ENCODE assay signal across 8 mouse cellular contexts in genomic region chr15:103502435-103503250, GRCm38 (mm10). TPM values are rescaled to one million over a fixed set of nuclear protein-coding genes. Genes with fewer than 3 reads are reported as not detected.
DNase-seq lines count a peak whose midpoint lies in the region; ATAC-seq and TF ChIP-seq lines count a peak whose summit lies in the region.

Pde1b (plus strand) TSS chr15:103503034.

- ATAC-seq in embryonic facial prominence, embryonic 12.5 days (ENCODE audit: insufficient number of reproducible peaks, insufficient read depth, low FRiP score, low TSS enrichment) = peak; percentile 80
- ATAC-seq in heart, postnatal 0 days (ENCODE audit: insufficient read depth, low read depth) = peak; percentile 91
- ATAC-seq in liver, embryonic 15.5 days (ENCODE audit: insufficient read depth) = peak; percentile 56

- peaks cover 6% of the 10 kb centered on the region for H3K4me1 ChIP-seq in embryonic facial prominence, embryonic 12.5 days
- H3K4me1 ChIP-seq in heart, postnatal 0 days (ENCODE audit: control insufficient read depth, insufficient read depth) = 0 out of 2 replicates have a peak, but pooled peaks cover 6% of the 10 kb centered on the region
- no peaks in the 10 kb centered on the region; the same call in 1 of the 2 replicates for H3K4me1 ChIP-seq in liver, embryonic 15.5 days (replicated peaks)
- H3K4me1 ChIP-seq in testis, adult 2 months (ENCODE audit: control insufficient read depth, insufficient read depth, low read length) = peaks cover 10% of the 10 kb centered on the region

- H3K27me3 ChIP-seq in embryonic facial prominence, embryonic 12.5 days = peaks cover 34% of the 10 kb centered on the region
- H3K27me3 ChIP-seq in heart, postnatal 0 days (ENCODE audit: control insufficient read depth, insufficient read depth, low read length) = peaks cover 23% of the 10 kb centered on the region
- peaks cover 44% of the 10 kb centered on the region for H3K27me3 ChIP-seq in liver, embryonic 15.5 days
- no peaks in the 10 kb centered on the region for H3K27me3 ChIP-seq in testis, adult 2 months (ENCODE audit: control insufficient read depth, insufficient read depth, low read length)

- no peak for TF ChIP-seq POLR2A in testis, adult 2 months (IDR thresholded peaks at IDR 0.05; ENCODE audit: control insufficient read depth, low read depth, low read length)

- WGBS in embryonic facial prominence, embryonic 12.5 days = 1% methylated on average over 47 of the region's 63 CpGs
- 3% methylated on average over 44 of the region's 63 CpGs for WGBS in heart, postnatal 0 days
- under 1% methylated on average over 60 of the region's 63 CpGs for WGBS in liver, embryonic 15.5 days (ENCODE audit: insufficient replicate concordance)

- no peak for TF ChIP-seq EP300 in heart, postnatal 0 days (IDR thresholded peaks at IDR 0.05; ENCODE audit: low read depth)

- H3K9ac ChIP-seq in embryonic facial prominence, embryonic 12.5 days = peak within 1 kb of the TSS; percentile 56
- H3K9ac ChIP-seq in heart, postnatal 0 days (replicated peaks; ENCODE audit: low read depth, low read length) = peak within 1 kb of the TSS; percentile 38; the same call in 1 of the 2 replicates
- no peak within 1 kb of the TSS for H3K9ac ChIP-seq in liver, embryonic 15.5 days

- H3K9me3 ChIP-seq in embryonic facial prominence, embryonic 12.5 days = no peaks in the 10 kb centered on the region
- no peaks in the 10 kb centered on the region for H3K9me3 ChIP-seq in heart, postnatal 0 days (replicated peaks; ENCODE audit: control insufficient read depth, low read length)
- no peaks in the 10 kb centered on the region for H3K9me3 ChIP-seq in liver, embryonic 15.5 days (replicated peaks)

- no peak for TF ChIP-seq CTCF in heart, postnatal 0 days (IDR thresholded peaks at IDR 0.05; ENCODE audit: low read depth)
- TF ChIP-seq CTCF in testis, adult 2 months (IDR thresholded peaks at IDR 0.05; ENCODE audit: control insufficient read depth, insufficient read depth, insufficient replicate concordance, low read depth, low read length) = no peak

- peak; percentile 63 for DNase-seq in layer of hippocampus, adult 11-12 months (ENCODE audit: low spot score)
- no peak for DNase-seq in layer of hippocampus, adult 9-10 months (ENCODE audit: low spot score)
- peak; percentile 60 for DNase-seq in heart, postnatal 0 days (ENCODE audit: low spot score)
- DNase-seq in kidney, postnatal 25 days = peak; percentile 52 to 80
- peak; percentile 5 to 32 for DNase-seq in natural killer cell, adult 2 months (ENCODE audit: low spot score in 2 of 2)

- peak within 1 kb of the TSS; percentile 94 for H3K4me2 ChIP-seq in embryonic facial prominence, embryonic 12.5 days (replicated peaks)
- peak within 1 kb of the TSS; percentile 99 for H3K4me2 ChIP-seq in heart, postnatal 0 days (ENCODE audit: low read depth, low read length)
- H3K4me2 ChIP-seq in liver, embryonic 15.5 days = peak within 1 kb of the TSS; percentile 68

- peak within 1 kb of the TSS; percentile 58 for H3K4me3 ChIP-seq in embryonic facial prominence, embryonic 12.5 days
- H3K4me3 ChIP-seq in heart, postnatal 0 days (ENCODE audit: low read depth, low read length) = peak within 1 kb of the TSS; percentile 60
- H3K4me3 ChIP-seq in liver, embryonic 15.5 days (replicated peaks) = peak within 1 kb of the TSS; percentile 41
- H3K4me3 ChIP-seq in testis, adult 2 months (ENCODE audit: control insufficient read depth, low read depth, low read length) = peak within 1 kb of the TSS; percentile 62

- H3K36me3 ChIP-seq in embryonic facial prominence, embryonic 12.5 days = no peaks in the 10 kb centered on the region
- H3K36me3 ChIP-seq in heart, postnatal 0 days (replicated peaks; ENCODE audit: control insufficient read depth, insufficient read depth, low read length) = no peaks in the 10 kb centered on the region
- no peaks in the 10 kb centered on the region for H3K36me3 ChIP-seq in liver, embryonic 15.5 days (replicated peaks)
- no peaks in the 10 kb centered on the region for H3K36me3 ChIP-seq in testis, adult 2 months (ENCODE audit: control insufficient read depth, insufficient read depth, low read length)

- no peak within 1 kb of the TSS for H3K27ac ChIP-seq in embryonic facial prominence, embryonic 12.5 days
- H3K27ac ChIP-seq in heart, postnatal 0 days (ENCODE audit: low read depth) = no peak within 1 kb of the TSS
- H3K27ac ChIP-seq in liver, embryonic 15.5 days (replicated peaks) = no peak within 1 kb of the TSS
- H3K27ac ChIP-seq in testis, adult 2 months (ENCODE audit: control insufficient read depth, insufficient read depth, low read depth, low read length) = no peak within 1 kb of the TSS

RNA-seq across cellular contexts. Expression of gene Pde1b, which starts in this region (rescaled TPM):
- polyA plus RNA-seq in embryonic facial prominence, embryonic 12.5 days (2016; fragmentation: Nextera tagmentation; extraction: Ambion mirVana) = 8.2 and 9.1 TPM in 2 replicates
- total RNA-seq in heart, postnatal 0 days (2014; rRNA removed; ENCODE audit: low replicate concordance) = 0.88 and 4.0 TPM in 2 replicates
- polyA plus RNA-seq in heart, postnatal 0 days (2015; fragmentation: Nextera tagmentation; extraction: Ambion mirVana) = 1.2 and 1.3 TPM in 2 replicates
- 0.25 and 0.29 TPM in 2 replicates for polyA plus RNA-seq in liver, embryonic 15.5 days (2015; fragmentation: Nextera tagmentation; extraction: Ambion mirVana)
- polyA plus RNA-seq in testis, adult 2 months (2012; rRNA removed) = 4.2 and 5.4 TPM in 2 replicates

Comparison
In these comparisons a context has a peak if more than half of its experiments do, and no peak if none do; other contexts are left out.
1. Peak in ATAC-seq, H3K4me3 ChIP-seq and H3K4me2 ChIP-seq in liver, embryonic 15.5 days; RNA of the gene not detected or under 1 TPM.